Mouse (Mus musculus): ENCODE results near the gene Slc1a1. TPM values are rescaled to one million over a fixed set of nuclear protein-coding genes. Genes with fewer than 3 reads are reported as not detected.

The Slc1a1 gene
- polyA plus RNA-seq, 1 experiment from 2014 or later, result 0.17 TPM

DNA sequence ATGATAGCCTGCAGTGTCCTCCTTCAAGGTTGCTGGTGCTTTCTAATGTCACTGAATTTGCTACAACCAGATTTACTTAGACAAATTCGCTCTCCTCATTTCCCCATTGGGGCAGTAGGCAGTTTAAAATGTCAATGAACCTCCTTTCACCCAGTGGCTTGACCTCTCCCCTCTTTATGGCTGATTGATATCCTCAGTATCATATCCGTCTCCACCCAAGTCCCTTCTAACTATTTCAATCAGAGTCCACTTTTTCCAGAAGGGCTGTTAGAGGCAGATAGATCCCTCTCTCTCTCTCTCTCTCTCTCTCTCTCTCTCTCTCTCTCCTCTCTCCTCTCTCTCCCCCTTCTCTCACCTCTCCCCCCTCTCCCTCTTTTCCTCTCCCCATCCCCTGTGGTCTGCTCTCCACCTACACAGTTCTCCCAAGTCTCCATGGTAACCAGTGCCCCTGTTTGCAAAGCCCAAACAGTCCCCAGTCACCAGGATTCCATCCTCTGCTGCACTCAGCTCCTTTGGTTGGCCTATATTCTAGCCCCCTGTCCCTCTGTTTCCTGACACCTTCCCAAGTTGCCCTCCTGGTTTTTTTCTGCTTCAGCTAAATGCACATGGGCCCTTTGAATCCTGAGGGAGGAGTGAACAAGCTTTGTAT lies 80.9 kb downstream of the Slc1a1 start:
- DNase-seq (ENCODE audit: low spot score), result no peak

DNA sequence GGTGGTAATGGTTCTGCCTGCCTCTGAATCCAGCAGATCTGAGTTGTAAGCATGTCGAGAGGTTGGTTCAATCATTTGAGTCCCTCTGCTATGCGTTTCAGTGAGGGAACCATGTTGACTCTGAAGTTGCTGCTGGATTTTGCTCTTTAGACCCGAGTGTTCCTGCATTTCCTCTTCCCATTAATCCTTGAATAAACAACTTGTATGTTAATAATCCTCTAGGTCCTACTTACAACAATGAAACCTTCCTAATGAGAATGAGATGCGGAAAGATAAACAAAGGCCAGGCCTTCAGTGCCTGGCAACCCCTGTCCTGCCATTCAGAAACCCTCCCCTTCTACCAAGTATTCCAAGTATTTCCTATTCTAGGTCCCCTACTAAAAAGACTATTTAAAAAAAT lies 81.6 kb downstream of the Slc1a1 start:
- DNase-seq (ENCODE audit: low spot score), result no peak

DNA sequence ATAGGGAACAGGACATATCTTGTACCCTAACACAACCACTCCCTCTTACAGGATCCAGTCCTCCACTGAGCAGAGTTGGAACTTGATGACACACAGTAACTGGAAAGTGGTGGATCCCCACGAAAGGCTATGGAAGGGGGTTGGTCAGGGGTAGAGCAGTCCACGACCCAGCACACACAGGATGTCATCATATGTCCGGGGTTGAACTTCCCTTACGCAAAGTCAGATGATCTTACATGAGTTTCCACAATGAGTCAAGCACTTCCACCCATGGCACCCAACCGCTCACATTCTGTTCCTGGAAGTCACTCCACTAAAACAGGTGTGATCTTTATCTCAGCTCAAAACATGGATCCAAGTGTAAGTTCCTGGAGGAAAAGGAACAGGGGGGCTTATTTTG lies 83.0 kb downstream of the Slc1a1 start:
- no peak for DNase-seq (ENCODE audit: low spot score)

- DNase-seq (ENCODE audit: low spot score), result no peak
Measured at GRCm38 (mm10) chr19:28926366-28926765, 91.5 kb downstream of the Slc1a1 start.

GRCm38 (mm10) chr19:28927396-28927795 lies 92.5 kb downstream of the Slc1a1 start:
- no peak for DNase-seq (ENCODE audit: low spot score)

DNA sequence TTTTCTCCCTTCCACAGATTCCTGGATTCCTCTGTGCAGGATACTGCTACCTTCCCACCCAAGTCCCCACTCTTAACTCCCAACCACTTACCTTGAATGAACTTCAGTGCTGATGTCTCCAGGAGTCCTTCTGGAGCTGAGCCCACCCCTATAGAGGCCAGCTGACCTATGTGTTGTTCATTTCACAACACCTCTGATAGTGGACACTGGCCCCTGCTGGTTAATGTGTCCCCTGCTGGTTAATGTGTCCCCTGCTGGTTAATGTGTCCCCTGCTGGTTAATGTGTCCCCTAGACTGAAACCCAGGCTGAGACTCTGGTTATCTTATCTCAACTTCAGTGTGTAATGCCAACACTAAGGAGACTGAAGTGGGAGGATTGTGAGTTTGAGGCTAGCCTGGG lies 94.2 kb downstream of the Slc1a1 start:
- no peak for DNase-seq (ENCODE audit: low spot score)

GRCm38 (mm10) chr19:28934897-28935296 lies 100.0 kb downstream of the Slc1a1 start:
- no peak for DNase-seq (ENCODE audit: low spot score)

DNA sequence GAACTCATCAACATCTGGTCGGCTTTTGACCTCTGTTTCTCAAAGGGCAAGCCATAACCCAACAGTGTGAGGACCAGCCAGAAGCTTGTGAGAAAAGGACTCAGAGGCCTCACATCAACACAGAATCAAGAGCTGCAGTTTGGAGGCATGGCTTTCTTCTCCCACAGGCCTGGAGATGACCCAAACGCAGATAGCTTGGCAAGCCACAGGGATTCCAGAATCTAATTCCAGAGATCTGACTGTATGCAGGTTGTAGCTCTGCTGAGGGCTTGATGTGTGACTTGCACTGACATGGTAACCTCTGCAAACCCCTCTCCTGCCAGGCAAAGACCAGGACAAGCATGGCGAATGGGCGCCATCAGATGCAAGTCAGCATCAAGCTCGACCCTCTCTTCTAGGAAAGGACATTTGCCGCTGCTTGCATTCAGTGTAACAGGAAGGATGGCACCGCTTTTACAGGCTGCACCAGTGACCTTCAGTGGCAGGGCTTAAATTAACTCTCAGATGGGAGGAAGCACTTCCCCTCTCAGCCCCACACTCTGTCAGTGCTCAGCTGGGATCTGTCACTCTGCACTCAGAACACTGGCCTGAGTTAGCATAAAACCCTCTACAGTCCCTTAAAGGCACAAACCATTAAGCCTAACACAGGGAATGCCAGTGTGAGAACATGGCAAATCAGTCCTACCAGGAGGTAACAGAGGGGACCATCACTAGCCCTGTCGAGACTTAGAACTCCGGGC lies 105.5 kb downstream of the Slc1a1 start:
- DNase-seq (ENCODE audit: low spot score), result no peak

GRCm38 (mm10) chr19:28941271-28941670 lies 106.4 kb downstream of the Slc1a1 start:
- no peak for DNase-seq (ENCODE audit: low spot score)

- no peak for DNase-seq (ENCODE audit: low spot score)
Measured at GRCm38 (mm10) chr19:28946782-28947181, 111.9 kb downstream of the Slc1a1 start.

DNA sequence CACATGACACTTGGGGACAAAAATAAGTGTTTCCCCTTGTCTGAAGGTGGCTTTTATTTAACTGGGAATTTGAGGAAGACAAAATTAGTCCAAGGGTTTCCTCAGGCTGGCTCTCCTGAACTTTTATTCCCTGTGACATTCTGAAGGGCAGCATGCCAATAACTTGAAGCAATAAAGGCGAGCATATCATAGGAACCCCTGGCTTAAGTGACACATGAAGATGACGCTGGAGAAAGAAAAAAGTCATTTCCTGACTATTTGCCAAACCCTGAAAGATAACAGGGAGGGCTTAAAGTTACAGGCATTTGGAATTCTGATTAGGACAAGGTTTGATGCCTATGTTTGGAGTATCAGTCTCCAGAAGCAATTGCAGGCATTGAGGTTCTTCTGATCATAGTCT lies 112.5 kb downstream of the Slc1a1 start:
- no peak for DNase-seq (ENCODE audit: low spot score)

GRCm38 (mm10) chr19:28951251-28951650 lies 116.4 kb downstream of the Slc1a1 start:
- no peak for DNase-seq (ENCODE audit: low spot score)

GRCm38 (mm10) chr19:28963113-28963512 lies 128.3 kb downstream of the Slc1a1 start:
- DNase-seq (ENCODE audit: low spot score), result no peak

DNA sequence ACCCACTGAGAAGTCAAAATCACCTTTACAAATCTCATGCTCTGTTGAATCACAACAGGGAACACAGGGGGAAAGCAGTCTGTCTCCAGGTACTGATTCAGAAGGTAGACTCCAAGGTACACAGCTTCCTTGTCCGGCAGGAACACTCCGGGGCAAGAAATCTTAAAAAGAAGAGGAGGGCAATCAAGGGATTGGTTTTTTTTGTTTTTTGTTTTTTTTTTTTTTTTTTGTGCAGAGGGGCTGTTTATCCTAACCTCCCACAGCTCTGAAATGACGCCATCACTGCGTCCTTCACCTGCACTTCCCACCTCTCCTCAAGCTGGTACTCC lies 128.6 kb downstream of the Slc1a1 start:
- DNase-seq (ENCODE audit: low spot score), result no peak

Other genes with a start within 250 kb of the Slc1a1 start
- 0.28 and 0.59 TPM in 2 replicates for gene Glis3, start 155.0 kb upstream of the Slc1a1 start, polyA plus RNA-seq (2015; fragmentation: Nextera tagmentation; extraction: Ambion mirVana)
- gene Plpp6, start 128.9 kb downstream of the Slc1a1 start, polyA plus RNA-seq (2015; fragmentation: Nextera tagmentation; extraction: Ambion mirVana), result 8.5 TPM in 2 replicates
- 0.42 and 0.83 TPM in 2 replicates for gene 4430402I18Rik, start 132.8 kb downstream of the Slc1a1 start, polyA plus RNA-seq (2015; fragmentation: Nextera tagmentation; extraction: Ambion mirVana)
- gene Cdc37l1, start 155.3 kb downstream of the Slc1a1 start, polyA plus RNA-seq (2015; fragmentation: Nextera tagmentation; extraction: Ambion mirVana), result 27.2 and 32.2 TPM in 2 replicates
- gene Ak3, start 212.9 kb downstream of the Slc1a1 start, polyA plus RNA-seq (2015; fragmentation: Nextera tagmentation; extraction: Ambion mirVana), result 56.1 and 59.4 TPM in 2 replicates